Mouse (Mus musculus) monocyte, adult 5-6 weeks (primary cell): Measurements from ENCODE around the gene Ccer2. TPM values are rescaled to one million over a fixed set of nuclear protein-coding genes. Genes with fewer than 3 reads are reported as not detected.

Experiments used
- ATAC-seq: fragments of 153-309, 156-312 bp; replicated peaks from 2 replicates; pipeline ENCODE4 v1.8.0; 2017; ENCODE audit warnings: mild to moderate bottlenecking; ENCODE audit not compliant: low TSS enrichment, insufficient number of reproducible peaks, severe bottlenecking, poor library complexity, low FRiP score
- total RNA-seq: library from RNA; stranded (forward); fragments of 200-1000, 200-491, 200-594 nt; gene quantifications from 3 replicates; pipeline ENCODE4 v1.2.3, GENCODE M21; 2017

The Ccer2 gene
- total RNA-seq, 1 experiment from 2014 or later: not detected

DNA sequence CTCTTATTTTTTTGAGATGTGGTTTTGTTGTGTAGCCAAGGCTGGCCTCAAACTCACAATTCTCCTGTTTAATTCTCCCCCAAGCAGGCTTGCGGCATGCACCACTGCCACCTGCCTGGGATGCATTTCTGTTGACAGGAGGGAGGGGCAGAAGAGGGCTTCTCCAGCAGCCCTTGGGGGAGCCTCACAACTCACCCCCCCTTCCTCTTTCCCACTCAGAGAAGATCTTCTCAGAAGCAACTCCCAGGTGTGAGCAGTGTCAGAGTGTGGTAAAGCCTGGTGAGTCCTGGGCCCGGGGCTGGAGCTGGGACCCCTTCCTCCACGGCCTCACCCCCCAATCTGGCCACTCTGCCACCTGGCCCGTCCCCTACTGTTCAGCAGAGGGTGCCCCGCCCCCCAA is 29.2 kb downstream of the Ccer2 start:
- ATAC-seq: no peak

DNA sequence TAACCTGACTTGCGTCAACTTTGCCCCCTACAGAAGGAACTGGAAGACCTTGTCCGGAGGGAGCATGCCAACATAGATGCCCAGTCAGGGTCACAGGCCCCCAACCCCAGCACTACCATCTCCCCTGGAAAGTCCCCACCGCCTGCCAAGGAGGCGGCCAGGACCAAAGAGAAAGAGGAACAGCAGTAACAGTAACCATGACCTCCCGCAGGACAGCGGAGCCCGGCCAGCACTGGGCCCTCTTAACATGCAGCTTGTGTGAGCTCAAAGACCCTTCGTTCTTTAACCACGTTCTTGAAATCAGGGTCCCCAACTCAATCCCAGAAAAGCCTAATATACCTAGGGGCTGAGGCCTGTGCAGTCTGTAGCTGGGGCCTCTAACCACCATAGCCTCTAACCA is 31.9 kb downstream of the Ccer2 start:
- ATAC-seq: no peak

DNA sequence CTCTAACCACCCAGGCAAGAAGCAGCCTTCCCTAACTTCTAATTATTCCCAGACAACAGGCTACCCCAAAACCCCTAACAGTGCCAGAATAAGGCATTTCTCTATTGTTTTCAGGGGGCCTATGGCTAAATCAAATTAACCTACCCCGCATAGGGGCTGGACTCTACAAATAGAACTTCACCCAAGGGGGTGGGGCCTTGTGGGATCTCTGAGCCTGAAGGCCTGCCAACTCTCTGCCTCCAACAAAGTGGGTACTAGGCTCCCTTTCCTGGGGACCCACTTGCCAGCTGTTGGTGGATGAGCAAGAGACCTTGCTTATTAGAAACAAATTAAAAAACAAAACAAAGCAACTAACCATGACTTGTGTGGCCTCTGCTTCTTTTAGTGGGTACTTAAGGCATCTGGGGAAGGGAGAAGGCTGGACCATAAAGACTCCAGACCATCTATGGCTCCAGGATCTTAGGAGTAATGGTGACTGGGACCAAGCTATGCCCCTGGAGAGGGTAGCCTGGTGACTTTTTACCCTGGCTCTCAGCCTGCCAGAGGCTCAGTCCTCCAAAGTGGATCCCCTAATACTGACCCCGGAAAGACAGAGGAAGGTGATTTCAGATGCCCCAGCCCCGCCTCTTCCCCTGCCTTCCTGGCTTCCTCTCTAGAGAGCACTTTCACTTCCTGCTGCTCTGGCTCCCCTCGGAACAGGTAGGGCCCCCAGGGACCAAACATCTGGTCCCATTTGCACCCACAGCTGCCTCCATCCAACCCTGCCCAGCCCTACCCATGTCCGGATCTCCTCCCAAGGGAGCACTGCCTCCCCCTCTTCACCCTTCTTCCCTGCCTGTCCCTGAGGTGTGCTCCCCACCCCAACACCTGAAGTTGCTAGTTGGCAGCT is 32.6 kb downstream of the Ccer2 start, which contains the start of gene Rinl:
TSS of gene Rinl (plus strand) at position 663 of the 889 bp plus-strand sequence.
- ATAC-seq: peak; percentile 40

DNA sequence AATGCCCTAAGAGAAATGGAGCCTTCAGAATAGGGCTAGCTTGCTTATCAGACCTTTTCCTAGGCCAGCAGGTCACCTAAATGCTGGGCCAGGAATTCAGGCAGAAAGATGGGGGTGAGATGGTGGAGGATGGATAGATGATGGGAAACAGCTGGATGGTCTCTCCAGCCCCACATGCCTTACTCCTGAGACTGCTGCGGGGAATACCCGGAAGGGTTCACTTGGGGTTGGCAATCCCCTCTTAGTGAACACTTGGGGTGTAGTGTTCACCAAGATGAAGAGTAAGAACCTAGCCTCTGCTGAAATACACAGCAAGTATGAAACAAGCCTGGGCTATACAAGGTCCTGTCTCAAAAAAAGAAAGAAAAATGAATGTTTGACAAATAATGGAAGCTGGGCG is 33.3 kb downstream of the Ccer2 start:
- ATAC-seq: no peak

DNA sequence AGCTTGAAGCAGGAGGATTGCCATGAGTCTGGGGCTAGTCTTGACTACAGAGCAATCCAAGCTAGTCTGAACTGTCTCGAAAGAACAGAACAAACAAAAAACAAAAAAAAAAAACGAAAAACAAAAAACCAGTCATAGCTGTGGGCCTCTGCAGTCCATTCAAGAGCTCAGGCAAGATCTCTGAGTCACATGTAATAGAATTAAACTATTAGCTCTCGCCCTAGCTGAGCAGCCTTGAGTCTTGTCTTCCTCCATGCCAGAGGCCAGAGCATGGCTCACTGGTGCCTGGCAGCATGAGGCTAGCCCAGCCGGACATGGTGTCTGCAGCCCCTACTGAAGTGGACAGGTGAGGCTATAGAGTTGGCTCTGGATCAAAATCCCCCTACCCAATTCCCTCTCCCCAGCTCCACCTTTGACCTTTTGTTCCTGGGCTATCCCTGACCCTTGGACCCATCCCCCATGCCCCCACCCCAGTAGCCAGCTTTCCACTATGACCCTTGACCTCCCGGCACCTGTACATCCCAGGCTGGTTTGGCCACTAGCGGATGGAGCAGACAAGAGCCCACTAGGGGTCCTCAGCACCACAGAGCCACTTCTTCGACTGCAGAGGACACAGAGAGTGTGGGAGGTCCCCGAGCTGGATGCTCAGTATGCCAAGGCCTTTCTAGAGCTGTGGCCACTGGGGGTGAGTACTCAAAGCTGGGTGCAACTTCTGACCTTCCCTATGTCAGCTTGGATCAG is 34.3 kb downstream of the Ccer2 start:
- no peak for ATAC-seq

DNA sequence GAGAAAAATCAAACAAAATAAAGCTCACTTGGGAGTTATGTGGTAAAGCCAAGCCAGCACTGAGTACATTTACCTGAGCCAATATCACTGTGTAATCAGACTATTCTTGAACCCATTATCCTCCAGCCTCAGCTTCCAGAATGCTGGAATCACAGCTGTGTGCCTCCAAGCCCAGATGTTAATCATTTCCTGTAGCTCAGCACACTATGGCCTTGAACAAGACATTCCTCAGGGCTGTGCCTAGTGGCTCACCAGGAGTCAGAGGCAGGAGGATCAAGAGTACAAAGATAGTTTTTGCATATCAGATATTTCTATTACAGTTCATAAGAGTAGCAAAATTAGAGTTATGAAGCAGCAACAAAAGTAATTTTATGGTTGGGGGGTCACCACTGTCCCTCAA is 35.7 kb downstream of the Ccer2 start:
- no peak for ATAC-seq

DNA sequence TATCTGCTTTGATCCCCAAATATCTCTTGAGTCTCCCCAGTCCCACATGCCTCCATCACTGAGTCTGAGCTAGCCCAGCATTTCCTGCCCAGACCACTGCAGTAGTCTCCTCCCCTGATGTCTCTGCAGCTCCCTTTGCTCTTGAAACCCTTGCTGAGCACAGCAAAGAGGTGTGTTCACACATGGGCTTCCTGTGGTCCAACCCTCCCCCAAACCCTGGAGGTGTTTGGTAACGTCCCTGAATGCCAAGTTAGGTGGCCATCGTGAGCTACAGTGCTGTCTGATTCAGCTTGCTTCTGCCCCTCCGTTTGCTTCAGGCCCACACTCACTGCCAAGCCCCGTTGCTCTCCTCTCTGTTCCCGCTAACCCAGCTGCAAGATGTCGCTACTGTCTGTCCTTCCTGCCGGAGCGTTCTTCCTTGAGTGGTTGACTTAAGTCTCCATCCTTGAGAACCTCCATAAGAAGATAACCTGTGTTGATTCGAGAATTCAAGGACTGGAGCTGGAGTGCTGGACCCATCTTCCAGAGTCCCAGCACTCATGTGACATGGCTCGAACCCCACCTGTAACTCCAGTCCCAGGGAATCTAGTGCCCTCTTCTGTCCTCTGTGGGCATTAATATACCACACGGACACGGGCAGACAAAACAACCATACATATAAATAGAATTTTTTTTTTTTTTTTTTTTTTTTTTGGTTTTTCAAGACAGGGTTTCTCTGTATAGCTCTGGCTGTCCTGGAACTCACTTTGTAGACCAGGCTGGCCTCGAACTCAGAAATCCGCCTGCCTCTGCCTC is 36.6 kb downstream of the Ccer2 start:
- peak; percentile 32 for ATAC-seq

DNA sequence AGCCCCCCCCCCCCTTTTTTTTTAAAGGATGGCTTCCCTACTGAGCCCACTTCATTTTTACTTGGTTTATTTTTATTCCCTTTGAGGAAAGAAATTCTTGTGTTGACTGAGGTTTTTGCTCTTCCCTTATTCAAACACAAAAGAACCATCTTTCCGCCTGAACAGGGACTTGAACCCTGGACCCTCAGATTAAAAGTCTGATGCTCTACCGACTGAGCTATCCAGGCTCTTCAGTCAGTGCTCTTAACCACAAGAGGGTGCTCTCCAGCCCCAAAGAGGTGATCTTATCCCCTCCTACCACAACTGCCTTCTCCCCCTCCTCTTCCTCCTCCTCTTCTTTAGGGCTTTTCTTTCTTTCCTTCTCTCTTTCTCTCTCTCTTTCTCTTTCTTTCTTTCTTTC is 37.9 kb downstream of the Ccer2 start:
- ATAC-seq: no peak

DNA sequence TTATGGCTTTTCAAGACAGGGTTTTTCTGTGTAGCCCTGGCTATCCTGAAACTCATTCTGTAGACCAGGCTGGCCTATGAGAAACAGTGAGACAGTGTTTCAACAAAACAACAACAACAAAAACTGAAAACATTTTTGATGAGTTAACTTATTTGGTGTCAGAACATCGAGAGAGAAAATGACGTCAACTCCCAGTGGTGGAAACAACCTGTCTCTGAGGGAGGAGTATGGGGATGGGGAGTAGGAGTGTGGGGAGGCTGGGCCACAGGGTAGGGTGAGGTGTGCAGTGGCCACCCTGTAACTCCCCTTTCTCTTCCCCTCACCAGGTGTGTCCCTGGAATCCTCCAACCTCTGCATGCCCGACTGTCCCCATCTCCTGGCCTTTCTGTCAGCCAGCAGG is 38.5 kb downstream of the Ccer2 start:
- ATAC-seq: no peak

DNA sequence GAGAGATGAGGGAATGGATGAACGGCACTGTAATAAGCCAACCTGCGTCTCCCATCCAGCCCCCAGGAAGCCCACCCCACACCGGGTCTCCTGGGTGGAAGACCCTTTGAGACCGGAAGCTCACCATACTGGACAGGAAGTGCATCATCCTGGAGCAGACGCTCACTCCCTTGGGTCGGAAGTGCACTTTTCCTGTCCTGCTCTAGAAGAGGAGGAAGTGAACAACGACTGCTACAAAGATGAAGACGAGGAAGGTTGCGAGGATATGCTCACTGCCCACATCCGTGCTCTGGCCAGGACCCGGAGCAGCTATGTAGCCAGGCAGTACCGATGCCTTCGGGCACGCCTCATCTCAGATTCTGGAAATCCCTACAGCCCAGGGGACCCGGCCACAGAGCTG is 39.9 kb downstream of the Ccer2 start:
- peak; percentile 50 for ATAC-seq

DNA sequence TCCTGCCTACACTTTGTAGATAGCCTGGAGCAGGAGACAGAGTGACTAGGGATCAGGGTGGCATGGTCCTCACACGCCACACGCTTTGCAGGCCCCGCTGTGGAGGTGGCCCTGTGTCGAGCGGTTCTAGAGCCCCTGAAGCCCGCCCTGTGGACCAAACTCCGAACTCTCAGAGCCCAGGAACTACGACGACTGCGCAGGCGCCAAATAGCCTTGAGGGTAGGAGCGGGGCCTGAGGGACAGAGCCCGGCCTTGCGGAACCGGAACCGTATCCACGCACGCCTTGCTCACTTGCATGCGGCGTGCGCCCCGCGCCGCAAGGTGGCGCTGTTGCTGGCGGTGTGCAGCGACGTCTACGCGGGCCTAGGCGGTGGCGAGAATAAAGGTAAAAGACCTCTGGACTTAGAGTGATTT is 40.6 kb downstream of the Ccer2 start:
- ATAC-seq: peak; percentile 76

DNA sequence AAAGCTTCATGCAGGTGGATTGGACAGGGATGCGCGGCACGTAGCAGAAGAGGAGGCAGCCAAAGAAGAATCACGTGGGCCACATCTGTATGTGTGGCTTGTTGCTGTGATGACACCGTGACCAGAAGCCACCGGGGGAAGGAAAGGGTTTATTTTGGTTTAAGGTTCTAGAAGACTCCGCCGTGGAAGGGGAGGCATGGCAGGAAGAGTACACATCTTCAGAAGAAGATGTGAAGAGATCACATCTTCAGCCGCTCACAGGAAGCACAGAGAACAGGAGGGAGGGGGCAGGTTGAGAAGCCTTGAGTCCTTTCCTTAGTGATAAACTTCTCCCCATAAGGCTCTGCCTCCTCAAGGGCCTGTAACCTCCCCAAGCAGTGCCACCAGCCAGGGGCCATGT is 44.0 kb downstream of the Ccer2 start:
- no peak for ATAC-seq

DNA sequence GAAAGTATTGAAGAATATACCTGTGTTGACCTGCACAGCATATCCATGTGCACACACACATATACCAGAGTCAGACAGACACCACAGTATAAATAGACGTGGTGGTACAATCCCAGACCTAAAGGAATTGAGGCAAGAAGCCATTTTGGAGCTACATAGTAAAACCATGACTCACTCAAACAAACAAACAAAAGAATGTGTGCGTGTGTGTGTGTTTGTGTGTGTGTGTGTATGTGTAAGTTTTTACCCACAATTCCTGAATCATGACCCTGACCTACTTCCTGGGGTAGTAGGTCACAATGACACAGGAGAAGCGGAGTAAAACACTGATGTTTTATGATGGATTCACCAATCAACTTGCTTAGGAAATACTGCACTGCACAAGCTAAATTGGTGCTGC is 45.5 kb downstream of the Ccer2 start:
- no peak for ATAC-seq

DNA sequence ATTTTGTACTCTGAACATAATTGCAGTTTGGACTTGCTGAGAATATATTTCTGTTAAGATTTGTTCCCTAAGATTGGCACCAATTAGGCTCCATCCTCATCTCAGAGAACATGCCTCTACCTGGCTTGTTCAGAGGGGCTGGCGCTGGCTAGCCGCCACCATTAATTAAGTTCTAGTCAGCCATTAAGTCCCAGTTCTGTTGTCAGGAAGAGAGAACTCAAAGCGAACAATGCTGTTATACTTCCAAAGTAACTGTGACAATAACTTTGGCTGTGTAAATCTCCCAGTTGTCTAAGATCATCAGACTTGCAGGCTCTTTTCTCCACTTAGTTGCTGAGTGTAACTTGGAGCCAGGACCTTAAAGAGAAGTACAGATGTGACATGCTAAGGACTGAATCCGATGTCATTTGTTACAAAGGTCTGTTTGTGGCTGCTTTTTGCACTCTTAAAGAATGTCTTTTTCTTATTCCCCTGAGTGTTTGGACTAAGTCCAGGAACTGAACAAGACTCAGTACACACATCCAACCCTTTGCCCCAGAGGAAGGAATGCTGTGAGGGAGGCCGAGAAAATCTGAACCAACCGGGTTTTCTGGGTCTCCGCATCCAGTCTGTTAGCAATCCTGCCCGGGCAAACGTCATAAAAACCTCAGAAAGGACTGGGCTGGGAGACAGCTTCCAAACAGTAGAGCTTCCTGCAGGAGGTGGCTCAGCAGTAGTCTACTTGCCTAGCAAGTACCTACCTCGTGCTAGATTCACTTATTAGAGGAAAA is 46.1 kb downstream of the Ccer2 start:
- ATAC-seq: no peak

DNA sequence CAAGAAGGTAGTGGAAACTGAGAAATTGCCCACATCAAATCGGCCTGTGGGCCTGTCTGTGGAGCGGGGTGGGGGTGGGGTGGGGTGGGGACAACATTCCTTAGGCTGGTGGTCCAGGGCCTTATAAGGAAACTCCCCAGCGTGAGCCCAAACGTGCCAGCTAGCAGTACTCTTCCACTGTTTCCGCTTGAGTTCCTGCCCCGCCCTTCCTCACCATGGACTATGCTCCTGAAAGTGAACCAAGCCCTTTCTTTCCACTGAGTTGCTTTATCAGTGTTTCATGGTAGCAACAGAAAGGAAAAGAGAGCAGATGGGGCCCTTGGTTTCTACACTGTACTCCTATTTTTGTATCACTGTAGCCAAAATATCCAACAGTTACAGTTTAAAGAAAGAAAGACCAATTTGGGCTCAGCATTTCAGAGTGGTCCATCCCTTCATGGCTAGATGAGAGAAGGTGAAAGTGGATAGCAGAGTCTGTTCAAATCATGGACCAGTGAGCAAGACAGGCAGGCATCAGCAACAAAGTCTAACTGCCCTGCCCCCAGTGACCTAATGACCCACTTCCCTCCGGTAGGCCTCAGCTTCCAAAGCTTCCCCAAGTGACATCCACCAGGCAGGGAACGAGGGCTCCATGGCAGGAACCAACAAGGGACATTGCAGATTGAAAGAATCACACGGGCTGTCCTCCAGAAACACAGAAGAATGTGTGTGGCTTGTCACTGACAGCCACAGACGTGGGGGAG is 47.0 kb downstream of the Ccer2 start:
- no peak for ATAC-seq

DNA sequence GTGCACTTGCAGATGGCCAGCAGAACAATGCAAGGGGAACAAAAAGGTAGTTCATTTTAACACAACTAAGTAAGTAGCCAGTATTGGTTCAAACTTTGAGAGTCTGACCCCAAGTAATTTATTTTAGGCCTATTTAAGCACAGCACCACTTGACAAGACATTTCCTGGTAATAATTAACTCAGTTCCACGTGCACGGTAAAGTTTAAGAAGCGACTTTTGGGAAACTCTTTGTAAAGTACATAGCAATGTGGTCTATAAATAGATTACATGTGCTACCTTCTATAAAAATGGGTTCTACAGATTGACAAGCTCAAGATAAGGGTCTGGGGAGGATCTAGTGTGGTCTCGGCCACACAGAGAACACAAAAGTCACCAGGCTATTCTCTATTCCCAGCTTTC is 47.8 kb downstream of the Ccer2 start:
- no peak for ATAC-seq

DNA sequence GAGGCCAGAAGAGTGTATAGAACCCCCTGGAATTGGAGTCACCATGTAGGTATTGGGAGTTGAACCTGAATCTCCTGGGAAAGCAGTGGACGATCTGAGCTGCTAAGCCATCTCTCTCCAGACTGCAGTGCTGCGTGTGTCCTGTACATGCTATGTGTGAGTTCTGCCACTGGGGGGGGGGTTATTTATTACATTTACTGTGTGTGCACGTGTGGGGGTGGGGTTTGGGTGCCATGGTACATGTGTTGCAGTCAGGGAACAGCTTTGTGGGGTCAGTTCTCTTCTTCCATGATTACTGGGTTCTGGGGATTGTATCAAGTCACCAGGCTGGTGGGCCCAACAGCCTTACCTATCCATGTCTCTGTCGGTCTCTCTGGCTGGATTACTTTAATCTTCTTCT is 50.9 kb downstream of the Ccer2 start:
- no peak for ATAC-seq

DNA sequence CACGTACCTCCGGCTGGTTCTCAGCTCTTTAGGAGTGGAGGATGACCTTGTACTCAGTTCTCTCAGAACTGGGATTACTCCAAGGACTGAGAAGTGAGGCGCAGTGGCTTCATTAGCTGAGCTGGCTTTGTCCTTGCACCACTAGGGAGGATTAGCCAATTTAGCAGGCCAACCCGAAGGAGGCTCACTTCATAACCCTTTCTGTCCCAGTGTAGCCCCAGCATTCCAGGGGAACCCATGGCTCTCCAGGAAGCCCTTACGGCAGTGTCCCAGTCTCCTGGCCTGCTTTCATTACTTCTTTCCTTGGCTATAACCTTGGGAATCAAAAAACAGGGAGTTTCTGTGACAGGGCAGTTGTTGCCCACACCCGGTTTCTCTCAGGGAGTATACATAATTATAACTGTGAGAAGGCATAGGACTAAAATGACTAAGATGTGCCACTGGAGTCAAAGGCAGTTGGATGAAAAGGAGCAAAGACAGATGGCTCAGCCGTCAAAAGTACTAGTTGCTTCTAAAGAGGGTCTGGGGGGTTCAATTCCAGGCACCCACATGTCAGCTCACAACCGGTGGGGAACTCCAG is 51.8 kb downstream of the Ccer2 start:
- no peak for ATAC-seq
